Mouse (Mus musculus): Measurements from ENCODE around the gene Mrps9.
A peak's percentile ranks its signal among the peaks of the same experiment; 100 is the strongest.

The Mrps9 gene

GRCm38 (mm10) chr1:42907153-42907552 is 56.1 kb downstream of the Mrps9 start:
- no peak for DNase-seq

GRCm38 (mm10) chr1:42915062-42915461 is 64.0 kb downstream of the Mrps9 start:
- no peak for DNase-seq

- no peak for DNase-seq
These were observed 65.7 kb downstream of the Mrps9 start for GRCm38 (mm10) chr1:42916719-42917118.

GRCm38 (mm10) chr1:42917908-42918307 is 66.9 kb downstream of the Mrps9 start:
- DNase-seq, result no peak

- no peak for DNase-seq
These were observed 72.9 kb downstream of the Mrps9 start for GRCm38 (mm10) chr1:42923924-42924323.

GRCm38 (mm10) chr1:42933613-42934012 is 82.6 kb downstream of the Mrps9 start:
- peak; percentile 39 for DNase-seq

GRCm38 (mm10) chr1:42948486-42948885 is 97.5 kb downstream of the Mrps9 start:
- no peak for DNase-seq

- peak; percentile 7 for DNase-seq
These were observed 101.9 kb downstream of the Mrps9 start, which contains the start of gene Gpr45 for GRCm38 (mm10) chr1:42952734-42953481. Gene Gpr45, plus strand, starts transcription at chr1:42952872.

- DNase-seq, result no peak
These were observed 102.4 kb downstream of the Mrps9 start for GRCm38 (mm10) chr1:42953482-42953822.

Measured in lung, postnatal 14 days (tissue).